Mouse (Mus musculus) liver, adult 2 months (tissue): ENCODE results near the gene Gclc.

Experiments
- CTCF ChIP-seq: fragments of 200-500 bp; IDR thresholded peaks from 2 replicates; pipeline ENCODE4 v1.5.1; 2011; ENCODE audit warnings: low read depth, low read length, control low read depth
- POLR2A ChIP-seq: fragments of 200-500 bp; IDR thresholded peaks from 2 replicates; pipeline ENCODE4 v1.6.1; 2011; ENCODE audit warnings: low read length, control low read depth; ENCODE audit not compliant: insufficient read depth; ENCODE audit errors: extremely low read depth

DNA sequence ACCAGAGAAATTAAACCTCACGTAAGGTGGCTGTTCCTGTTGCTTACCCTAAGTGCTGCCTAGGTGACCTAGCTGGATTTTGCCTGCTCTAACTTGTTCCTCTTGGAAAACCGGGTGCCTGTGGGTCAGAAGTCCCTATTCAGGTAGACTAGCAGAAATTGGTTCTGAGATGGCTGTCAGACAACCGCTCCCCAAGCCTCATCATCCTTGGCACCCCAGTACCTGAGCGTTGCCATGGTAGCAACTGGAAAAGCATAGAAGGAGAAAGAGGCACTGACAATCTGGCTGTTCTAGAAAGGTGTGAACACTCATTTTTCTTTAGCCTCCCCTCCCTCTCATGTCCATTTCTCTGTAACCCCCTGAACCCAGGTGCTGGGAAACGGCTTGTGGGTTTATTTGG is 17.0 kb downstream of the Gclc start:
- TF ChIP-seq POLR2A (no peak), CTCF (no peak)
